Mouse (Mus musculus) megakaryocyte-erythroid progenitor cell, adult 5 weeks (primary cell): ENCODE measurements around the gene Lpin3. TPM values are rescaled to one million over a fixed set of nuclear protein-coding genes. Genes with fewer than 3 reads are reported as not detected.

ENCODE experiments used
- polyA plus RNA-seq: library from polyadenylated mRNA; stranded (reverse); fragments of >175 nt; gene quantifications from 2 replicates; pipeline ENCODE4 v1.2.3, GENCODE M21; 2012

The Lpin3 gene
- polyA plus RNA-seq = not detected in 2 replicates

DNA sequence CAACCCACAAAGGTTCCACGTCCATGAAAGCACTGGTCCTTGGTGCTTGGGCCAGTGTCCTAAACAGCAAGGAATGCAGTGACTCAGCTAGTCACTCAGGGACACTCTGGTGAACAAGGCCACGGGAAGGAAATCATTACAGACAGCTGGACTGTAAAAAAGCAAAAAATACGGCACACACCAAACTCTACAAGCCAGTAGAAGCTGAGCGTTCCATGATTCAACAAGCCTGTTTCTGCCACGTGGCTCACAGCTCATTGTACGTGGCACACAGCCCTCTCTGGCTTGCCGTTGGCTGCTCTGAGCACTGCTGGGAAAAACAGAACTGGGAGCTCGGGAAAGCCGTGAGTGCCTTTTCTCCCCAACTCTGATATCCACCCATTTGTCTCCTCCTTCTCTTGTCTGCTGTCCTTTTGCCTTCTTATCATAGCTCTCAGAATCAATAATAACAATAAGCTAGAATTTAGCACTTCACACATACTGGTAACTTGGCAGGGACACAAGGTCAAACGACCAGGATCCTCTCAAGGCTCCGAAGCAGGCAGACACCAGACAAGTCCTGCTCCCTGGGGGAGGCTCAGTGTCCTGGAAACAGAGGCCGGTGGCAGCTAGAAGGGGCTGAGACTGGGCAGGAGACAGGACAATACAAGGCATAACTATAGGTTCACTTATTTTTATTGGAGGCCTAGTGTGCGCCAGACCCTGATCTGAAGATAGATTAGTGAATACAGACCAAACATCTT is at the start of gene Lpin3:
Lpin3 (plus strand) TSS at position 218 of the 743 bp plus-strand sequence.

GRCm38 (mm10) chr2:160872890-160873382 is 7.5 kb upstream of the Lpin3 start, which contains the start of gene Zhx3:
Gene Zhx3 (minus strand): TSS chr2:160872998.

DNA sequence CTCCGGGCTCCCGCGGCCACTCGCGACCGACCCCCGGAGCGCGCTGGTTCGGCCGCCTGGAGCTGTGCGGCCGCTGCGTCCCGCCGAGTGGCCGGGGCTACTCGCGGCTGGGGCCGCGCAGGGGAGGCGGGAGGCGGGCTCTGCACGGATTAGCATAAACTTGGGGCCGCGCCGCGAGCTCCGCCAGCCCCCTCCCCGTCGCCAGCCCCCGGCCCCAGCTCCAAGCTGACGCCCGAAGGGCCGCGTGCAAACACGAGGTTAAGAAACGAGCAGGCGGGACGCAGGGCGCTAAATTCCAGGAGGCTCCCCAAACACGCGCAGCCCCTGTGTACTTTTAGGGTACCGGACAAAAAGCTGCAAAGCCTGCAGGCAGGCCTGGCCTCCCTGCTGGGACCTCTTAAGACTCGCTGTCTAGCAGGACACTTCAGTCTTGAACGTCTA is 31.8 kb downstream of the Lpin3 start, which contains the start of gene Emilin3:
Emilin3 (minus strand) TSS at position 98 of the 441 bp plus-strand sequence.

Other genes with a start within 250 kb of the Lpin3 start
- gene Top1, start 234.8 kb upstream of the Lpin3 start, polyA plus RNA-seq = 84.6 and 88.1 TPM in 2 replicates
- 8.3 and 14.0 TPM in 2 replicates for gene Plcg1, start 149.4 kb upstream of the Lpin3 start, polyA plus RNA-seq
- gene Zhx3, start 7.7 kb upstream of the Lpin3 start, polyA plus RNA-seq = 0.93 and 1.8 TPM in 2 replicates
- 0.08 TPM in 1 of 2 replicates, not detected in the other for gene Emilin3, start 31.7 kb downstream of the Lpin3 start, polyA plus RNA-seq
- gene Chd6, start 228.4 kb downstream of the Lpin3 start, polyA plus RNA-seq = 4.1 and 12.4 TPM in 2 replicates